Mouse (Mus musculus): ENCODE results near the gene Nmnat2. TPM values are rescaled to one million over a fixed set of nuclear protein-coding genes. Genes with fewer than 3 reads are reported as not detected.

Gene Nmnat2
- polyA plus RNA-seq, 1 experiment from 2014 or later, result 0.09 TPM

GRCm38 (mm10) chr1:153087771-153088170, 133.0 kb downstream of the Nmnat2 start:
- 47% methylated on average over 5 of the region's 5 CpGs for WGBS (ENCODE audit: insufficient replicate concordance)
- no peaks in the 10 kb centered on the region; the same call in 1 of the 2 replicates for H3K27me3 ChIP-seq (ENCODE audit: control insufficient read depth, insufficient read depth, low read depth, low read length)

GRCm38 (mm10) chr1:153090081-153090480, 135.3 kb downstream of the Nmnat2 start:
- Histone ChIP-seq H3K36me3 (ENCODE audit: control insufficient read depth, insufficient read depth) (no peaks in the 10 kb centered on the region), H3K4me1 (ENCODE audit: control insufficient read depth, low read depth, low read length) (no peaks in the 10 kb centered on the region), H3K27ac (ENCODE audit: low read length) (no peak overlapping the region), H3K4me2 (ENCODE audit: low read depth, low read length) (no peak overlapping the region), H3K9me3 (replicated peaks; ENCODE audit: control insufficient read depth, low read length) (no peaks in the 10 kb centered on the region), H3K27me3 (ENCODE audit: control insufficient read depth, insufficient read depth, low read depth, low read length) (no peaks in the 10 kb centered on the region; the same call in 1 of the 2 replicates), H3K4me3 (ENCODE audit: low read depth, low read length) (no peak overlapping the region), H3K9ac (ENCODE audit: low read depth, low read length) (no peak overlapping the region)
- ATAC-seq (ENCODE audit: low read depth), result no peak
- WGBS (ENCODE audit: insufficient replicate concordance), result 66% methylated on average over 2 of the region's 2 CpGs

More at GRCm38 (mm10) chr1:153087771-153088170, 133.0 kb downstream of the Nmnat2 start:
- H3K36me3 ChIP-seq (ENCODE audit: control insufficient read depth, insufficient read depth), result no peaks in the 10 kb centered on the region
- H3K9ac ChIP-seq (ENCODE audit: low read depth, low read length), result no peak overlapping the region
- no peaks in the 10 kb centered on the region for H3K4me1 ChIP-seq (ENCODE audit: control insufficient read depth, low read depth, low read length)
- H3K27ac ChIP-seq (ENCODE audit: low read length), result no peak overlapping the region
- no peak overlapping the region for H3K4me3 ChIP-seq (ENCODE audit: low read depth, low read length)
- H3K4me2 ChIP-seq (ENCODE audit: low read depth, low read length), result no peak overlapping the region
- H3K9me3 ChIP-seq (replicated peaks; ENCODE audit: control insufficient read depth, low read length), result no peaks in the 10 kb centered on the region
- no peak for ATAC-seq (ENCODE audit: low read depth)

GRCm38 (mm10) chr1:153090807-153091206, 136.0 kb downstream of the Nmnat2 start:
- Histone ChIP-seq H3K27ac (ENCODE audit: low read length) (no peak overlapping the region), H3K27me3 (ENCODE audit: control insufficient read depth, insufficient read depth, low read depth, low read length) (no peaks in the 10 kb centered on the region; the same call in 1 of the 2 replicates), H3K9me3 (replicated peaks; ENCODE audit: control insufficient read depth, low read length) (no peaks in the 10 kb centered on the region), H3K4me3 (ENCODE audit: low read depth, low read length) (no peak overlapping the region), H3K4me2 (ENCODE audit: low read depth, low read length) (no peak overlapping the region), H3K4me1 (ENCODE audit: control insufficient read depth, low read depth, low read length) (no peaks in the 10 kb centered on the region), H3K36me3 (ENCODE audit: control insufficient read depth, insufficient read depth) (no peaks in the 10 kb centered on the region), H3K9ac (ENCODE audit: low read depth, low read length) (no peak overlapping the region)
- ATAC-seq (ENCODE audit: low read depth), result no peak
- WGBS (ENCODE audit: insufficient replicate concordance), result 54% methylated on average over 4 of the region's 4 CpGs

GRCm38 (mm10) chr1:153091438-153092236, 136.8 kb downstream of the Nmnat2 start:
- H3K27ac ChIP-seq (ENCODE audit: low read length), result no peak overlapping the region
- no peak overlapping the region for H3K9ac ChIP-seq (ENCODE audit: low read depth, low read length)
- no peaks in the 10 kb centered on the region for H3K36me3 ChIP-seq (ENCODE audit: control insufficient read depth, insufficient read depth)
- ATAC-seq (ENCODE audit: low read depth), result no peak
- no peaks in the 10 kb centered on the region for H3K4me1 ChIP-seq (ENCODE audit: control insufficient read depth, low read depth, low read length)
- H3K9me3 ChIP-seq (replicated peaks; ENCODE audit: control insufficient read depth, low read length), result no peaks in the 10 kb centered on the region
- no peak overlapping the region for H3K4me3 ChIP-seq (ENCODE audit: low read depth, low read length)
- 43% methylated on average over 9 of the region's 9 CpGs for WGBS (ENCODE audit: insufficient replicate concordance)
- no peak overlapping the region for H3K4me2 ChIP-seq (ENCODE audit: low read depth, low read length)
- no peaks in the 10 kb centered on the region; the same call in 1 of the 2 replicates for H3K27me3 ChIP-seq (ENCODE audit: control insufficient read depth, insufficient read depth, low read depth, low read length)

GRCm38 (mm10) chr1:153092237-153092975, 137.6 kb downstream of the Nmnat2 start:
- no peak for ATAC-seq (ENCODE audit: low read depth)
- 37% methylated on average over 5 of the region's 5 CpGs for WGBS (ENCODE audit: insufficient replicate concordance)
- H3K9me3 ChIP-seq (replicated peaks; ENCODE audit: control insufficient read depth, low read length), result no peaks in the 10 kb centered on the region

GRCm38 (mm10) chr1:153093172-153093571, 138.4 kb downstream of the Nmnat2 start:
- Histone ChIP-seq H3K4me3 (ENCODE audit: low read depth, low read length) (no peak overlapping the region), H3K9me3 (replicated peaks; ENCODE audit: control insufficient read depth, low read length) (no peaks in the 10 kb centered on the region), H3K4me2 (ENCODE audit: low read depth, low read length) (no peak overlapping the region), H3K36me3 (ENCODE audit: control insufficient read depth, insufficient read depth) (no peaks in the 10 kb centered on the region), H3K9ac (ENCODE audit: low read depth, low read length) (no peak overlapping the region), H3K27ac (ENCODE audit: low read length) (no peak overlapping the region), H3K4me1 (ENCODE audit: control insufficient read depth, low read depth, low read length) (no peaks in the 10 kb centered on the region), H3K27me3 (ENCODE audit: control insufficient read depth, insufficient read depth, low read depth, low read length) (no peaks in the 10 kb centered on the region; the same call in 1 of the 2 replicates)
- ATAC-seq (ENCODE audit: low read depth), result no peak
- WGBS (ENCODE audit: insufficient replicate concordance), result 50% methylated on average over 5 of the region's 5 CpGs

More at GRCm38 (mm10) chr1:153092237-153092975, 137.6 kb downstream of the Nmnat2 start:
- H3K4me3 ChIP-seq (ENCODE audit: low read depth, low read length), result no peak overlapping the region
- H3K4me2 ChIP-seq (ENCODE audit: low read depth, low read length), result no peak overlapping the region
- H3K27me3 ChIP-seq (ENCODE audit: control insufficient read depth, insufficient read depth, low read depth, low read length), result no peaks in the 10 kb centered on the region; the same call in 1 of the 2 replicates
- no peak overlapping the region for H3K9ac ChIP-seq (ENCODE audit: low read depth, low read length)
- no peaks in the 10 kb centered on the region for H3K4me1 ChIP-seq (ENCODE audit: control insufficient read depth, low read depth, low read length)
- no peak overlapping the region for H3K27ac ChIP-seq (ENCODE audit: low read length)
- H3K36me3 ChIP-seq (ENCODE audit: control insufficient read depth, insufficient read depth), result no peaks in the 10 kb centered on the region

GRCm38 (mm10) chr1:153093581-153093980, 138.8 kb downstream of the Nmnat2 start:
- H3K36me3 ChIP-seq (ENCODE audit: control insufficient read depth, insufficient read depth), result no peaks in the 10 kb centered on the region
- H3K4me3 ChIP-seq (ENCODE audit: low read depth, low read length), result no peak overlapping the region
- H3K4me2 ChIP-seq (ENCODE audit: low read depth, low read length), result no peak overlapping the region
- 45% methylated on average over 4 of the region's 4 CpGs for WGBS (ENCODE audit: insufficient replicate concordance)
- H3K4me1 ChIP-seq (ENCODE audit: control insufficient read depth, low read depth, low read length), result no peaks in the 10 kb centered on the region
- no peak for ATAC-seq (ENCODE audit: low read depth)
- no peak overlapping the region for H3K27ac ChIP-seq (ENCODE audit: low read length)
- H3K9ac ChIP-seq (ENCODE audit: low read depth, low read length), result no peak overlapping the region
- H3K27me3 ChIP-seq (ENCODE audit: control insufficient read depth, insufficient read depth, low read depth, low read length), result no peaks in the 10 kb centered on the region; the same call in 1 of the 2 replicates
- H3K9me3 ChIP-seq (replicated peaks; ENCODE audit: control insufficient read depth, low read length), result no peaks in the 10 kb centered on the region

GRCm38 (mm10) chr1:153094226-153095076, 139.7 kb downstream of the Nmnat2 start:
- Histone ChIP-seq H3K36me3 (ENCODE audit: control insufficient read depth, insufficient read depth) (no peaks in the 10 kb centered on the region), H3K27ac (ENCODE audit: low read length) (no peak overlapping the region), H3K4me1 (ENCODE audit: control insufficient read depth, low read depth, low read length) (no peaks in the 10 kb centered on the region), H3K4me3 (ENCODE audit: low read depth, low read length) (no peak overlapping the region), H3K27me3 (ENCODE audit: control insufficient read depth, insufficient read depth, low read depth, low read length) (no peaks in the 10 kb centered on the region; the same call in 1 of the 2 replicates), H3K4me2 (ENCODE audit: low read depth, low read length) (no peak overlapping the region), H3K9me3 (replicated peaks; ENCODE audit: control insufficient read depth, low read length) (no peaks in the 10 kb centered on the region), H3K9ac (ENCODE audit: low read depth, low read length) (no peak overlapping the region)
- WGBS (ENCODE audit: insufficient replicate concordance), result 39% methylated on average over 12 of the region's 12 CpGs
- ATAC-seq (ENCODE audit: low read depth), result no peak
